ENCODE assay signal across 13 mouse cellular contexts in the genomic region with DNA sequence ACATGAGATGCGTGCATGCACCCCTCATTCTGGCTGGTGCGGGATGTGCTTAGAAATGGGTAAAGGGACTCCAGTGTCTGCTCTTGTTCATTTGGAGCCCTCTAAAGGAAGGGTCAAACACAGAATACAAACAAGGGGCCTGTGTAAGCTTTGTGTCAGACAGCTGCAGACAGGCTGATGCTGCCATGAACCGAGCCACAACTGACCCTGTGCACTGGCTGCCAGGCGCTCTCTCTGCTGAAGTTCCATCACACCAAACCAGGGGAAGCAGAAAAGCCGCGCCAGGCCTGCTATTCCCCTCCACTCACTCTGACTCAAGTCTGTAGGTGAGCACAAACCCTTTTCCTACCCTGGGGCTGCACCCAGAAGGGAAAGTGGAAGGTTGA. TPM values are rescaled to one million over a fixed set of nuclear protein-coding genes. Genes with fewer than 3 reads are reported as not detected.
DNase-seq lines count a peak whose midpoint lies in the region; ATAC-seq and TF ChIP-seq lines count a peak whose summit lies in the region.
"Had no signal": no experiment of that assay in that cellular context is flagged by ENCODE, and none has a peak within 500 bp of the region (broad histone marks: within the 10 kb centered on the region; RNA-seq: fewer than 3 reads in every experiment).

No protein-coding gene starts in this region.

- H3K27ac ChIP-seq in intestine, embryonic 15.5 days, result peak overlapping the region; percentile 42; the same call in 1 of the 2 replicates
- no peak overlapping the region for H3K27ac ChIP-seq in intestine, postnatal 0 days (ENCODE audit: low read depth, low read length)
- H3K27ac ChIP-seq in embryonic facial prominence, embryonic 10.5 days (replicated peaks), result peak overlapping the region; percentile 83
- peak overlapping the region; percentile 88 for H3K27ac ChIP-seq in hindbrain, embryonic 10.5 days
- H3K27ac ChIP-seq in midbrain, embryonic 14.5 days (replicated peaks; ENCODE audit: low read depth, low read length), result peak overlapping the region; percentile 55
- H3K27ac ChIP-seq: kidney, postnatal 0 days; liver, embryonic 15.5 days had no signal

- ATAC-seq in intestine, embryonic 15.5 days, result 0 out of 2 replicates have a peak, but pooled peaks have one; percentile 12
- ATAC-seq in intestine, postnatal 0 days, result no peak
- ATAC-seq in midbrain, embryonic 14.5 days (ENCODE audit: low FRiP score, low TSS enrichment), result no peak

- no peaks in the 10 kb centered on the region for H3K27me3 ChIP-seq in intestine, embryonic 15.5 days (replicated peaks)
- H3K27me3 ChIP-seq in intestine, postnatal 0 days (replicated peaks; ENCODE audit: control insufficient read depth, insufficient read depth, low read length), result no peaks in the 10 kb centered on the region
- no peaks in the 10 kb centered on the region for H3K27me3 ChIP-seq in embryonic facial prominence, embryonic 10.5 days (replicated peaks; ENCODE audit: low read depth, poor library complexity, severe bottlenecking)
- H3K27me3 ChIP-seq in hindbrain, embryonic 10.5 days (ENCODE audit: insufficient read depth, poor library complexity, severe bottlenecking), result no peaks in the 10 kb centered on the region
- H3K27me3 ChIP-seq in midbrain, embryonic 14.5 days (ENCODE audit: control insufficient read depth, insufficient read depth, low read length), result no peaks in the 10 kb centered on the region
- H3K27me3 ChIP-seq: CH12.LX; liver, embryonic 15.5 days had no signal

- peak; percentile 49 for DNase-seq in embryonic facial prominence, embryonic 10.5 days (ENCODE audit: low spot score)
- DNase-seq in hindbrain, embryonic 10.5 days (ENCODE audit: low spot score), result peak; percentile 42
- DNase-seq in midbrain, embryonic 14.5 days, result no peak
- no peak for DNase-seq in frontal cortex, postnatal 25 days (ENCODE audit: low spot score in 2 of 2)
- DNase-seq in cerebellum, adult 8-10 months, result no peak
- no peak for DNase-seq in cerebellum, adult 9-11 months
- DNase-seq: cerebellum, adult 11 months; heart, adult 18-20 months had no signal

- WGBS in intestine, embryonic 15.5 days, result 58% methylated on average over 6 of the region's 6 CpGs
- WGBS in intestine, postnatal 0 days, result 76% methylated on average over 6 of the region's 6 CpGs
- WGBS in embryonic facial prominence, embryonic 10.5 days, result 42% methylated on average over 6 of the region's 6 CpGs
- 44% methylated on average over 6 of the region's 6 CpGs for WGBS in hindbrain, embryonic 10.5 days
- WGBS in midbrain, embryonic 14.5 days, result 39% methylated on average over 6 of the region's 6 CpGs

- no peak overlapping the region for H3K9ac ChIP-seq in intestine, embryonic 15.5 days
- H3K9ac ChIP-seq in intestine, postnatal 0 days (ENCODE audit: low read depth, low read length), result no peak overlapping the region
- no peak overlapping the region for H3K9ac ChIP-seq in midbrain, embryonic 14.5 days (replicated peaks; ENCODE audit: low read length)
- H3K9ac ChIP-seq: liver, embryonic 15.5 days had no signal

- no peak for TF ChIP-seq CTCF in intestine, postnatal 0 days (IDR thresholded peaks at IDR 0.05; ENCODE audit: low read depth)

- H3K4me2 ChIP-seq in intestine, embryonic 15.5 days (replicated peaks), result no peak overlapping the region
- H3K4me2 ChIP-seq in intestine, postnatal 0 days (replicated peaks; ENCODE audit: low read depth), result no peak overlapping the region
- no peak overlapping the region for H3K4me2 ChIP-seq in midbrain, embryonic 14.5 days (ENCODE audit: low read length)
- H3K4me2 ChIP-seq: liver, embryonic 15.5 days had no signal

- H3K9me3 ChIP-seq in intestine, embryonic 15.5 days, result no peaks in the 10 kb centered on the region
- H3K9me3 ChIP-seq in intestine, postnatal 0 days (ENCODE audit: control insufficient read depth), result no peaks in the 10 kb centered on the region
- H3K9me3 ChIP-seq in embryonic facial prominence, embryonic 10.5 days, result no peaks in the 10 kb centered on the region
- H3K9me3 ChIP-seq in hindbrain, embryonic 10.5 days, result no peaks in the 10 kb centered on the region
- H3K9me3 ChIP-seq in midbrain, embryonic 14.5 days (ENCODE audit: control insufficient read depth, low read length), result no peaks in the 10 kb centered on the region
- H3K9me3 ChIP-seq: liver, embryonic 15.5 days had no signal

- H3K4me3 ChIP-seq in intestine, embryonic 15.5 days (replicated peaks), result no peak overlapping the region
- no peak overlapping the region for H3K4me3 ChIP-seq in intestine, postnatal 0 days (ENCODE audit: low read depth, low read length)
- H3K4me3 ChIP-seq in embryonic facial prominence, embryonic 10.5 days, result 0 out of 2 replicates have a peak overlapping the region, but pooled peaks have one; percentile 14
- peak overlapping the region; percentile 22; the same call in 1 of the 2 replicates for H3K4me3 ChIP-seq in hindbrain, embryonic 10.5 days
- H3K4me3 ChIP-seq in midbrain, embryonic 14.5 days (replicated peaks; ENCODE audit: low read depth, low read length), result no peak overlapping the region
- H3K4me3 ChIP-seq: liver, embryonic 15.5 days had no signal

- H3K4me1 ChIP-seq in intestine, embryonic 15.5 days (replicated peaks), result peaks cover 27% of the 10 kb centered on the region
- H3K4me1 ChIP-seq in intestine, postnatal 0 days (replicated peaks; ENCODE audit: control insufficient read depth, insufficient read depth, low read length), result no peaks in the 10 kb centered on the region
- H3K4me1 ChIP-seq in embryonic facial prominence, embryonic 10.5 days, result peaks cover 75% of the 10 kb centered on the region
- peaks cover 64% of the 10 kb centered on the region for H3K4me1 ChIP-seq in hindbrain, embryonic 10.5 days (replicated peaks)
- H3K4me1 ChIP-seq in midbrain, embryonic 14.5 days (ENCODE audit: control insufficient read depth, insufficient read depth, low read length), result peaks cover 19% of the 10 kb centered on the region
- H3K4me1 ChIP-seq: liver, embryonic 15.5 days had no signal

- no peaks in the 10 kb centered on the region for H3K36me3 ChIP-seq in intestine, embryonic 15.5 days
- no peaks in the 10 kb centered on the region for H3K36me3 ChIP-seq in intestine, postnatal 0 days (ENCODE audit: control insufficient read depth, insufficient read depth)
- peaks cover 15% of the 10 kb centered on the region for H3K36me3 ChIP-seq in embryonic facial prominence, embryonic 10.5 days (replicated peaks)
- 0 out of 2 replicates have a peak, but pooled peaks cover 3% of the 10 kb centered on the region for H3K36me3 ChIP-seq in hindbrain, embryonic 10.5 days
- H3K36me3 ChIP-seq in midbrain, embryonic 14.5 days (ENCODE audit: control insufficient read depth, insufficient read depth, low read length), result no peaks in the 10 kb centered on the region
- H3K36me3 ChIP-seq: liver, embryonic 15.5 days had no signal

RNA-seq across cellular contexts. Expression of a gene that starts 29.3 kb away (rescaled TPM):
- 10.0 and 10.3 TPM in 2 replicates for polyA plus RNA-seq in intestine, embryonic 15.5 days (2015; fragmentation: Nextera tagmentation; extraction: Ambion mirVana)
- 4.6 TPM in 2 replicates for polyA plus RNA-seq in intestine, postnatal 0 days (2015; fragmentation: Nextera tagmentation; extraction: Ambion mirVana)
- 29.5 and 30.8 TPM in 2 replicates for polyA plus RNA-seq in embryonic facial prominence, embryonic 10.5 days (2016; fragmentation: Nextera tagmentation; extraction: Ambion mirVana)
- 16.1 and 16.6 TPM in 2 replicates for polyA plus RNA-seq in hindbrain, embryonic 10.5 days (2016; fragmentation: Nextera tagmentation; extraction: Ambion mirVana)
- polyA plus RNA-seq in midbrain, embryonic 14.5 days (2014; fragmentation: Nextera tagmentation; extraction: Ambion mirVana), result 16.2 and 19.9 TPM in 2 replicates

RNA-seq across cellular contexts. Expression of a gene that starts 58.3 kb away (rescaled TPM):
- polyA plus RNA-seq in intestine, embryonic 15.5 days (2015; fragmentation: Nextera tagmentation; extraction: Ambion mirVana), result 25.9 and 28.2 TPM in 2 replicates
- polyA plus RNA-seq in intestine, postnatal 0 days (2015; fragmentation: Nextera tagmentation; extraction: Ambion mirVana), result 11.5 and 12.3 TPM in 2 replicates
- 39.9 and 46.4 TPM in 2 replicates for polyA plus RNA-seq in embryonic facial prominence, embryonic 10.5 days (2016; fragmentation: Nextera tagmentation; extraction: Ambion mirVana)
- polyA plus RNA-seq in hindbrain, embryonic 10.5 days (2016; fragmentation: Nextera tagmentation; extraction: Ambion mirVana), result 36.7 and 41.8 TPM in 2 replicates
- polyA plus RNA-seq in midbrain, embryonic 14.5 days (2014; fragmentation: Nextera tagmentation; extraction: Ambion mirVana), result 7.1 and 8.4 TPM in 2 replicates

Comparison
In these comparisons a context has a peak if more than half of its experiments do, and no peak if none do; other contexts are left out.
1. H3K4me3 ChIP-seq: peak in embryonic facial prominence, embryonic 10.5 days (single experiment) and hindbrain, embryonic 10.5 days (single experiment); none in intestine, embryonic 15.5 days (single experiment), intestine, postnatal 0 days (single experiment) and midbrain, embryonic 14.5 days (single experiment).
2. DNase-seq: peak in embryonic facial prominence, embryonic 10.5 days (single experiment) and hindbrain, embryonic 10.5 days (single experiment); none in midbrain, embryonic 14.5 days (single experiment), frontal cortex, postnatal 25 days (0 of 2), cerebellum, adult 8-10 months (single experiment) and cerebellum, adult 9-11 months (single experiment).